Mouse (Mus musculus) embryonic fibroblast, embryonic 13.5 days (primary cell): ENCODE measurements around the gene Atg3.

Experiments
- CTCF ChIP-seq: IDR thresholded peaks from 2 replicates; pipeline ENCODE4 v1.5.1; 2011; ENCODE audit warnings: mild to moderate bottlenecking, control low read depth, low read length, moderate library complexity, borderline replicate concordance; ENCODE audit not compliant: insufficient read depth
- POLR2A ChIP-seq: IDR thresholded peaks from 2 replicates; pipeline ENCODE4 v1.6.1; 2011; ENCODE audit warnings: low read depth, mild to moderate bottlenecking, control low read depth, low read length, moderate library complexity

- no peak for TF ChIP-seq CTCF
- TF ChIP-seq POLR2A, result no peak
Measured at GRCm38 (mm10) chr16:45201395-45201794, 42.8 kb downstream of the Atg3 start.
